Mouse (Mus musculus) spleen, embryonic (tissue): ENCODE measurements at regions not wholly inside any gene's neighbourhood (a gene's known extent, or its start where the extent isn't known, plus 50 kb on each side); places are given as distances from the start of the nearest gene placed in this dataset.

Source experiments
- CTCF ChIA-PET: fragments of 350-600 bp; sonication (Branson Sonifier 250); formaldehyde crosslinking; loops from one replicate; lab custom pipeline; 2022; lab: Charles Lee

DNA sequence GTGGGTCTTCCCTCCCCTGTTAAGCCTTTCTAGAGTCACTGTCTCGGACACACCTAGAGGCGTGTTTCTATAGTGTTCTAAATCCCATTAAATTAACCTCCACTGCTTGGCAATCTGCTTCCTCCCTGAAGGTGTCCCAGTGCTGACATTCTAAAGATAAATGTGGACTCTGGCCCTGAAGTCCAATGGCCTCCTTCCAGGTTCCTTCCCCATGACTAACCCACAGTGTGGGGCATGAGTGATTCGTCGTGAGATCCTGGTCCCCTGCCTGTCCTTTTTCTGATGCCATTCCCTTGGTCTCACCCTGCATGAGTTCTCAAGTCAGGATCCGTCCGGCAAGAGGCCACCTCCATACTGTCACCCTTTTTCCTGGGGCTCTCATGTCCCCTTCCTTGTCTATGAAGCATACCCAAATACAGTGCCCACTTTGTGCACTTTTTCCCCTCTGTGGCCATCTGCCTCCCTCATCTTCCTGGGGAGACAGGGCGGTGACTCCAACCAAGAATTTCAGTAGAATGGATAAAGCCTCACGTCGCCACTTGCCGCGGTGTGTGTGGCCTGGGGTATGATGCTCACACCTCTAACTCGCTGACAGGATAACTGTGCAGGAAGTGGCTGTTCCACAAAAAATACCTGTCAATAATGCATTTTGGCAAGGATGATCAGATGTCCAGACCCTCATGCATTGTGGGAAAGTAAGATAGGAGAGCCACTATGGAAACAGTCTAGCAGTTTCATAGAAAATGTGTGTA lies 152.9 kb downstream of the Gm9376 start:
- CTCF ChIA-PET = no interaction called here

DNA sequence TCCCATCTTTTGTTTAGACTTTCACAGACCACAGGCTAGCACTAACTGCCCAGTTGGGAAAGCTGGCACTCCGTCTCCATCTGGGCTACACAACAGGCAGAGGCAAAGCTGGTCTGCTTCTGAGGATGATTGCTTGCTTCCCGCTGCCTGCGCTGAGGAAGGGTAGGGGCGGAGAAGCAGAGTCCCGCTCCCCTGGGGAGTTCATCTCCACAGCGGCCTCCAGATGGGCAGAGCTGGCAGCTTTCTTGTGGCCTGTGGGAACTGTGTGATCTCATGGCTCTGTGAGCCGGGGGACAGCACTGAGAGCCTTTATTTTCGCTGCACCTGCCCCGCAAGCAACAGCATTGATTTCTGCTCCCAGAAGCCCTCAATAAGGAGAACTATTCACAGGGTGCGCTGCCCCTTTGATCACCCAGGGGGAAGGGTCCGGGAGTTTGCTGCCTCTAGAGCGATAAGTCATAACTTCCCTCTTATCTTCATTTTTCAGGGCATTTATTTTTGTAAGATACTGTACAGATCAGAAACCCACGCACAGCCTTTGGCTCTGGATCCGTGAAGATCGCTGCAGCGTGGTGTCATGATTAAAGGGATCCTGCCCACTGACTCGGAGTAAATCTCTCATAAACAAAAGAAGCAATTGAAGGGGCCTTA lies 155.7 kb downstream of the Gm9376 start:
- CTCF ChIA-PET = interaction anchor here (0.7 kb wide), 1 partner anchor 10 kb away, joined by 3 read pairs; no protein-coding TSS in a partner anchor

DNA sequence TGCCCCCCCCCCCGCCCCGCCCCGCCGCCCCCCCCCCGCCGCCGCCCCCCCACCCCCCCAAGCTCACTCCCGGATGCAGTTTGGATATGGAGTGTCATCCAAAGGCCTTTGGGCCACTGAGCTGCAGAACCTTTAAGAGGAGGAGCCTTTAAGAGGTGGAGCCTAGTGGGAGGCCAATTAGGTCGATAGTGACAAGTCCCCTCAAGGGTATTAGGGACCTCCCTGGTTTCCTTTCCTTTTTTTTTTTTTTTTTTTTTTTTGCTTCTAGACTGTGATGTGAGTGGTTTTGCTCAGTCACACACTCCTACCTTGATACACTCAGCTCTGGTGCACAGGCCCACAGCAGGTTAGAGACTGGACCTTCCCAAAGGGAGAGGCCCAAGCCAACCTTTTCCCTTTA lies 156.5 kb downstream of the Gm9376 start:
- CTCF ChIA-PET = interaction anchor here (0.7 kb wide), 1 partner anchor 11 kb away, joined by 3 read pairs; no protein-coding TSS in a partner anchor

DNA sequence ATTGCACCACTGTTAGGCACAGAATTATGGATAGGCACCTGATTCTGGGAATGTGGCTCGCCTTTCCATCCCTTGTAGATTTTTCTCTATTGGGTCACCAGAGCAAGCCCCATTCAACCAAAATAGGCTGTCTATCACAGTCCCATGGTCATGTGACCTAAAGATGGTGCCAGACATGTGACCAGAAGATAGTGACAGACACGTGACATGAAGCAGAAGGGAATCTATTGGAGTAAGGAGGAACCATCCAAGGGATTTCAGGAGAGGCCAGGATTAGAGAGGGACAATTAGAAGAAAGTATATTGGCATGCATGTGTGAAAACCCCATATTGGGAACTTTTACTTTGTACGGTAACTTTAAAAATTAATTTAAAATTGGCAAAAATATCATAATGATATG lies 159.8 kb downstream of the Gm9376 start:
- CTCF ChIA-PET = no interaction called here

DNA sequence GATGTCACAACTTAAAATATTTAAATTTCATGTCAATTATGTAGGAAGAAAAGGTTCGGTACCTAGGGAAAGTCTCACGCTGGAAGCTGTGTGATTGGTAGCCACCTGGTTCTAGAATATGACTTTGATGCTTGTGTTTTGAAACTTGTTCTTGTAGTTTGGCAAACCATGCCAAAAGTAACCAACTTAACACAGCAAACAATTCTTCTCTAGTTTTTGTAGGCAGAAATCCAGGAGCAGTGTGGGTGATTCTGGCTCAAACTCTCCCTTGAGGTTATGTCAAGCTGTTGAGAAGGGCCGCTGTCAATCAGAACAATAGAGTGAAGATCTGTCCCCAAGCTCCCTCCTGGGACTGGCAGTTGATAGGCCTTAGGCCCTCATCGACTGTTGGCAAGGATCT lies 163.5 kb downstream of the Gm9376 start:
- CTCF ChIA-PET = no interaction called here

DNA sequence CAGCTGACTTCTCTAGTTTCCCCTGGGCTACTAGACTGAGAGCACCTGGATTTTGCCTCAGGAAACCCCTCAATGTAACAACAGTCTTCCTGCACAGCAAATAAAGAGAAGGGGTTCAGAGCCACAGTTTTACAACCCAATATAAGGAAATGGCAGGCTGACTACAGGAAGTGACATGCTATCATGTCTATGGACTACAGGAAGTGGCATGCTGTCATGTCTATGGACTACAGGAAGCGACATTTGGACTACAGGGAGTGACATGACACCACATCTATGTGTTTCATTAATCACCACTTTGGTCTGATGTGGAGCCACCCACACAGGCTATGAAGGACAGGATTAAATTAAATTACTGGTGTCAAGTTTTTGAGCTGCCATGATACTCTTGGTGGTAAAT lies 164.0 kb downstream of the Gm9376 start:
- CTCF ChIA-PET = no interaction called here

DNA sequence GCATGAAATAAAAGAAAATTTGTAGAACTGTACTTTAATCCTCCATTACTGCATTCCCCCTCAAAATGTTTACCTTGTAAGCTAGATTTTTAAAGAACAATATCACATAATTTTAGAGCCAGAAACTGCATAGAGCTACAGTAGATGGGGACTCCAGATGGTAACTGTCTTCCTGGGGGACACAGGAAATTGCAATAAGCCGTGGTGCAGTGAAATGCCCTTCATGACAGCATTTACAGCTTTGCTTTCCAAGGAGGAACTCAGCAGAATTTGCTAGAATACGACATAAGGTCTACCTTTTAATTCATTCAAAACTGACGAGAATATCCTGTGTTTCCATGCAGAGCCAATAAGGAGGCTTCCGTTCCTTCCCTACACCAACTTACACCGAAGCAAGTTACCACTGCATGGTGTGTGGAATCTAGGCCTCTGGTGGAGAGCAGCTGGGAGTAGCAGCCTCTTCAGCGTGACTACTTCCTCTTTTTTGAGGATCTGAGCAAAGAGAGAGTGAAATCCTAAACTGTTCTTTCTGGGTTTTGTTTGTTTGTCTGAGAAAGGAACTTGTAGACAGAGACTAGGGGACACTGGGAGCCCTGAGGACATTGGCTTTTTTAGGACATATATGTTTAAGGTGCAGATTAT lies 164.6 kb downstream of the Gm9376 start:
- CTCF ChIA-PET = no interaction called here
